Mouse (Mus musculus) heart, embryonic 15.5 days (tissue): ENCODE measurements around the gene Cuta. TPM values are rescaled to one million over a fixed set of nuclear protein-coding genes. Genes with fewer than 3 reads are reported as not detected.

Experiments
- ATAC-seq: fragments of 200-750 bp; cut with Nextera tagmentation; replicated peaks from 2 replicates; pipeline ENCODE4 v1.8.0; 2017; ENCODE audit warnings: low read depth, moderate TSS enrichment; ENCODE audit not compliant: insufficient number of reproducible peaks, insufficient read depth, low FRiP score
- H3K27ac ChIP-seq: fragments of 300-500 bp; sonication (generic); 2 replicates; pipeline ENCODE4 v1.5.1; 2015; ENCODE audit warnings: mild to moderate bottlenecking, inconsistent platforms
- H3K27me3 ChIP-seq: fragments of 300-500 bp; sonication (generic); 2 replicates; pipeline ENCODE4 v1.6.1; 2015; ENCODE audit warnings: inconsistent platforms
- H3K36me3 ChIP-seq: fragments of 300-500 bp; sonication (generic); 2 replicates; pipeline ENCODE4 v1.6.1; 2015; ENCODE audit warnings: mild to moderate bottlenecking, inconsistent platforms
- H3K4me1 ChIP-seq: fragments of 300-500 bp; sonication (generic); replicated peaks from 2 replicates; pipeline ENCODE4 v1.6.1; 2015; ENCODE audit warnings: inconsistent platforms
- H3K4me2 ChIP-seq: fragments of 300-500 bp; sonication (generic); 2 replicates; pipeline ENCODE4 v1.6.1; 2015; ENCODE audit warnings: inconsistent platforms, mild to moderate bottlenecking, moderate library complexity
- H3K4me3 ChIP-seq: fragments of 300-500 bp; sonication (generic); 2 replicates; pipeline ENCODE4 v1.5.1; 2015; ENCODE audit warnings: mild to moderate bottlenecking, inconsistent platforms
- H3K9ac ChIP-seq: fragments of 300-500 bp; sonication (generic); 2 replicates; pipeline ENCODE4 v1.6.1; 2015; ENCODE audit warnings: mild to moderate bottlenecking, inconsistent platforms
- H3K9me3 ChIP-seq: fragments of 300-500 bp; sonication (generic); replicated peaks from 2 replicates; pipeline ENCODE4 v1.6.1; 2016; ENCODE audit warnings: inconsistent platforms
- WGBS: fragments of 180-500 bp; shearing (Covaris S2); methylation state at CpG from one replicate; pipeline ENCODE4 v1.1.7; 2015; ENCODE audit warnings: mixed read lengths; 5-methylcytosine and 5-hydroxymethylcytosine counted together
- microRNA-seq: library from miRNA; unstranded; fragments of <30 nt; microRNA quantifications from one replicate; pipeline ENCODE4, GENCODE M21; 2016
- polyA plus RNA-seq: library from polyadenylated mRNA; unstranded; fragments of >200 nt; fragmentation: Nextera tagmentation; extraction: Ambion mirVana; gene quantifications from 2 replicates; pipeline ENCODE4 v1.2.1, GENCODE M21; 2015

The Cuta gene
- polyA plus RNA-seq, 1 experiment from 2014 or later: 160 TPM

DNA sequence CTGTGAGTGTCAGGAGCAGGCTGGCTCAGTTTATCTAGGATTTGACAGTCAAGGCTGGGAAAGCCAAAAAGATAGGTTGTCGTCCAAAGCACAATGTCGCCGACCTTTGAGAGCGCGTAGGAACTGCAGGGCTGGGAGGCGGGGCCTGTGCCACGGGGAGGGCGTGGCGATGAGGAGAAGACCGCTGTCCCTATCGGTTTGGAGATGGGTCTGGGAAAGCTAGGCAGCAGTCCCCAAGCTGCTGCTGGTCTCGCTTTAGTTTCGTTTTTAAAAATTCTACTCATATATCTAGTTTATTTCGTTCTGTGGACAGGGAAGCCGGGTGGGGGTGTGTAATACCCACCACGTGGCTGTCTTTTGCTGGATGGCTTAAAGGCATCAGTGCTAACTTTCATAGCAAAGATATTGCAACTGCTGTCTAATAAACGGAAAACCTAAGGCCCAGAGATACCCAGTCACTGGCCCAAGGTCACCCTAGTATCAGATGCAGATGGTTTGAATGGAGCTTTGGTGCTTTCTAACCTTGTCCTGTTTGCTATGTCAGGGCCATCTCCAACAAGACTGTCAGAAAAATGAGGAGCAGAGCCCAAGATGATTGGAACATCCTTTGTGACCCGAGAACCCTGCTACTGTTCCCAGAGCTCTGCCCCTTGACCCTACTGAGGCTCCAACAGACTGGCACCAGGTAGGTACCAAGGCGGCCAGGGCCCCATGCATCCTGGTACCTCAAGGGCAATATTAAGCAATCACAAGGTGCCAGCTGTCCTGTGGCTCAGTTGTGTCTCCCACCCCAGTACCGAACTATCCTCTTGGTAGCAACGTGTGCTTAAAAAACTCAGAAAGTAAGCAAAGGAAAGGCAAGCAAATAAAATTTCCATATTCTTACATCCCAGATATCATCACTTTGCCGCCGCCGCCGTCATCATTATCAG lies 54.1 kb downstream of the Cuta start:
- Histone ChIP-seq H3K4me1 (peaks cover 49% of the 10 kb centered on the region), H3K9ac (peak overlapping the region; percentile 54), H3K4me3 (peak overlapping the region; percentile 49), H3K4me2 (peak overlapping the region; percentile 78), H3K27ac (peak overlapping the region; percentile 93), H3K9me3 (0 out of 2 replicates have a peak, but pooled peaks cover 7% of the 10 kb centered on the region), H3K27me3 (no peaks in the 10 kb centered on the region), H3K36me3 (peaks cover 4% of the 10 kb centered on the region; the same call in 1 of the 2 replicates)
- ATAC-seq: peak; percentile 76
- WGBS: 14% methylated on average over 25 of the region's 25 CpGs

Small RNAs within 50 kb of the gene (microRNA-seq; reads per million reads assigned to microRNA genes)
- gene Gm27775: not detected
- not detected for gene Mir3083
- gene Mir6968: not detected

Other genes with a start within 250 kb of the Cuta start
- 6.5 and 8.6 TPM in 2 replicates for gene Crebrf, start 223.9 kb downstream of the Cuta start, polyA plus RNA-seq
- gene Bnip1, start 158.5 kb downstream of the Cuta start, polyA plus RNA-seq: 51.6 and 53.3 TPM in 2 replicates
- 131 and 147 TPM in 2 replicates for gene Nkx2-5, start 94.6 kb downstream of the Cuta start, polyA plus RNA-seq
- 5.3 and 7.4 TPM in 2 replicates for gene Kifc5b, start 22.5 kb downstream of the Cuta start, polyA plus RNA-seq
- 7.3 and 9.5 TPM in 2 replicates for gene Phf1, start 6.5 kb downstream of the Cuta start, polyA plus RNA-seq
- gene Syngap1, start 1.7 kb upstream of the Cuta start, polyA plus RNA-seq: 0.60 and 1.0 TPM in 2 replicates
- gene Zbtb9, start 33.6 kb upstream of the Cuta start, polyA plus RNA-seq: 8.3 and 10.2 TPM in 2 replicates
- gene Bak1, start 89.4 kb upstream of the Cuta start, polyA plus RNA-seq: 4.7 and 5.7 TPM in 2 replicates
- 1.4 and 2.8 TPM in 2 replicates for gene Itpr3, start 117.7 kb upstream of the Cuta start, polyA plus RNA-seq
- gene Uqcc2, start 194.3 kb upstream of the Cuta start, polyA plus RNA-seq: 245 and 292 TPM in 2 replicates
- 0.35 and 0.43 TPM in 2 replicates for gene Ip6k3, start 228.2 kb upstream of the Cuta start, polyA plus RNA-seq